Mouse (Mus musculus) spleen, adult 2 months (tissue): ENCODE measurements at regions not wholly inside any gene's neighbourhood (a gene's known extent, or its start where the extent isn't known, plus 50 kb on each side); places are given as distances from the start of the nearest gene placed in this dataset.
A peak's percentile ranks its signal among the peaks of the same experiment; 100 is the strongest.

Experiments
- DNase-seq, 2 experiments: peaks; one replicate each; pipeline versions ENCODE4 v3.0.0 to v3.0.0-alpha.2; 2012 to 2021; ENCODE audit warnings: low spot score in 2 of 2, low read depth in 1 of 2
- H3K27ac ChIP-seq: fragments of 200-500 bp; 2 replicates; pipeline ENCODE4 v1.5.1; 2012; ENCODE audit warnings: low read length, inconsistent platforms; ENCODE audit not compliant: insufficient read depth
- H3K27me3 ChIP-seq: fragments of 200-500 bp; 2 replicates; pipeline ENCODE4 v1.6.1; 2012; ENCODE audit warnings: mild to moderate bottlenecking, moderate library complexity, low read length, inconsistent platforms; ENCODE audit not compliant: control insufficient read depth, insufficient read depth
- H3K36me3 ChIP-seq: fragments of 200-500 bp; 2 replicates; pipeline ENCODE4 v1.6.1; 2012; ENCODE audit warnings: mild to moderate bottlenecking, low read length, inconsistent platforms; ENCODE audit not compliant: control insufficient read depth, insufficient read depth
- H3K4me1 ChIP-seq: fragments of 200-500 bp; 2 replicates; pipeline ENCODE4 v1.6.1; 2011; ENCODE audit warnings: inconsistent platforms; ENCODE audit not compliant: control insufficient read depth, insufficient read depth, insufficient read length
- H3K4me3 ChIP-seq: fragments of 200-500 bp; 2 replicates; pipeline ENCODE4 v1.5.1; 2011; ENCODE audit warnings: mild to moderate bottlenecking, inconsistent platforms; ENCODE audit not compliant: insufficient read depth, insufficient read length; ENCODE audit errors: extremely low read depth
- CTCF ChIP-seq: fragments of 200-500 bp; IDR thresholded peaks from 2 replicates; pipeline ENCODE4 v1.5.1; 2011; ENCODE audit warnings: mild to moderate bottlenecking, inconsistent platforms; ENCODE audit not compliant: insufficient read depth, insufficient read length, insufficient replicate concordance; ENCODE audit errors: extremely low read depth
- POLR2A ChIP-seq: fragments of 200-500 bp; IDR thresholded peaks from 2 replicates; pipeline ENCODE4 v1.6.1; 2011; ENCODE audit warnings: low read depth, low read length, inconsistent platforms
- WGBS: fragments of 180-500 bp; shearing (Covaris S2); methylation state at CpG from one replicate; pipeline ENCODE4 v1.1.7; 2018; 5-methylcytosine and 5-hydroxymethylcytosine counted together

- peaks cover 3% of the 10 kb centered on the region for H3K4me1 ChIP-seq
- TF ChIP-seq CTCF (no peak), POLR2A (no peak)
- H3K27me3 ChIP-seq: no peaks in the 10 kb centered on the region
- H3K36me3 ChIP-seq: no peaks in the 10 kb centered on the region
- peak; percentile 14 to 79 for DNase-seq
- no peak overlapping the region for H3K4me3 ChIP-seq
- WGBS: 26% methylated on average over 9 of the region's 9 CpGs
- peak overlapping the region; percentile 6; the same call in 1 of the 2 replicates for H3K27ac ChIP-seq
Measured at GRCm38 (mm10) chr10:68673102-68673872, 50.2 kb upstream of the Tmem26 start.
